Mouse (Mus musculus) bone marrow, adult 2 months (tissue): ENCODE results near the gene Limk2. TPM values are rescaled to one million over a fixed set of nuclear protein-coding genes. Genes with fewer than 3 reads are reported as not detected.

Experiments
- H3K27ac ChIP-seq: fragments of 200-500 bp; 2 replicates; pipeline ENCODE4 v1.5.1; 2012; ENCODE audit warnings: low read depth, mild to moderate bottlenecking, control low read depth, inconsistent platforms, low read length; ENCODE audit not compliant: control insufficient read depth, poor library complexity, insufficient read depth
- H3K4me1 ChIP-seq: fragments of 200-500 bp; 2 replicates; pipeline ENCODE4 v1.6.1; 2011; ENCODE audit warnings: low read length; ENCODE audit not compliant: control insufficient read depth, insufficient read depth
- H3K4me3 ChIP-seq: fragments of 200-500 bp; replicated peaks from 2 replicates; pipeline ENCODE3; 2011; ENCODE audit warnings: mild to moderate bottlenecking, low read depth, low read length, control low read depth; ENCODE audit not compliant: control insufficient read depth
- CTCF ChIP-seq: fragments of 200-500 bp; IDR thresholded peaks from 2 replicates; pipeline ENCODE4 v1.5.1; 2011; ENCODE audit warnings: low read length, control low read depth; ENCODE audit not compliant: control insufficient read depth, insufficient read depth
- POLR2A ChIP-seq: fragments of 200-500 bp; IDR thresholded peaks from 2 replicates; pipeline ENCODE4 v1.6.1; 2011; ENCODE audit warnings: low read depth, mild to moderate bottlenecking, control low read depth, low read length, borderline replicate concordance; ENCODE audit not compliant: control insufficient read depth
- WGBS: fragments of 180-500 bp; shearing (Covaris S2); methylation state at CpG from one replicate; pipeline ENCODE4 v1.1.7; 2018; 5-methylcytosine and 5-hydroxymethylcytosine counted together
- polyA plus RNA-seq: library from polyadenylated mRNA; stranded (reverse); fragments of >200 nt; gene quantifications from 2 replicates; pipeline ENCODE4 v1.2.4, GENCODE M21; 2011; ENCODE audit warnings: low replicate concordance; ENCODE audit not compliant: missing spikeins, insufficient read depth, insufficient read length

Gene Limk2
- polyA plus RNA-seq, 1 experiment = 60.1 TPM

- 46% methylated on average over 5 of the region's 5 CpGs for WGBS
- H3K4me3 ChIP-seq = no peak overlapping the region
- no peaks in the 10 kb centered on the region; the same call in 1 of the 2 replicates for H3K4me1 ChIP-seq
- TF ChIP-seq POLR2A (no peak), CTCF (no peak)
- no peak overlapping the region for H3K27ac ChIP-seq
Observed at GRCm38 (mm10) chr11:3389996-3390395, 19.0 kb downstream of the Limk2 start.

- H3K4me3 ChIP-seq = no peak overlapping the region
- H3K4me1 ChIP-seq = no peaks in the 10 kb centered on the region; the same call in 1 of the 2 replicates
- no peak overlapping the region for H3K27ac ChIP-seq
- TF ChIP-seq CTCF (no peak), POLR2A (no peak)
- WGBS = 76% methylated on average over 6 of the region's 6 CpGs
Observed at GRCm38 (mm10) chr11:3387482-3388196, 21.4 kb downstream of the Limk2 start.

- WGBS = 10% methylated on average over 4 of the region's 4 CpGs
- H3K4me1 ChIP-seq = no peaks in the 10 kb centered on the region; the same call in 1 of the 2 replicates
- TF ChIP-seq POLR2A = no peak
- TF ChIP-seq CTCF = peak; percentile 99
- no peak overlapping the region for H3K27ac ChIP-seq
- no peak overlapping the region for H3K4me3 ChIP-seq
Observed at GRCm38 (mm10) chr11:3386941-3387368, 22.0 kb downstream of the Limk2 start.

- TF ChIP-seq CTCF = 0 out of 2 replicates have a peak, but pooled peaks have one; percentile 16
- no peak for TF ChIP-seq POLR2A
- Histone ChIP-seq H3K27ac (no peak overlapping the region), H3K4me1 (no peaks in the 10 kb centered on the region; the same call in 1 of the 2 replicates), H3K4me3 (no peak overlapping the region)
- WGBS = 65% methylated on average over 5 of the region's 5 CpGs
Observed at GRCm38 (mm10) chr11:3382602-3383594, 26.1 kb downstream of the Limk2 start.

GRCm38 (mm10) chr11:3381148-3381814, 27.7 kb downstream of the Limk2 start:
- Histone ChIP-seq H3K4me3 (no peak overlapping the region), H3K4me1 (no peaks in the 10 kb centered on the region), H3K27ac (no peak overlapping the region)
- TF ChIP-seq CTCF (no peak), POLR2A (no peak)
- 87% methylated on average over 6 of the region's 6 CpGs for WGBS

- H3K27ac ChIP-seq = no peak overlapping the region
- 29% methylated on average over 4 of the region's 4 CpGs for WGBS
- TF ChIP-seq POLR2A (no peak), CTCF (no peak)
- no peaks in the 10 kb centered on the region for H3K4me1 ChIP-seq
- H3K4me3 ChIP-seq = no peak overlapping the region
Observed at GRCm38 (mm10) chr11:3379427-3379826, 29.6 kb downstream of the Limk2 start.

GRCm38 (mm10) chr11:3374741-3375140, 34.2 kb downstream of the Limk2 start:
- no peaks in the 10 kb centered on the region for H3K4me1 ChIP-seq
- TF ChIP-seq POLR2A (no peak), CTCF (no peak)
- WGBS = 86% methylated on average over 12 of the region's 12 CpGs
- no peak overlapping the region for H3K27ac ChIP-seq
- no peak overlapping the region for H3K4me3 ChIP-seq
